Mouse (Mus musculus) left cerebral cortex, adult 18-20 months (tissue): ENCODE measurements around the gene Cpne5. TPM values are rescaled to one million over a fixed set of nuclear protein-coding genes. Genes with fewer than 3 reads are reported as not detected.

Experiments used
- DNase-seq, 2 experiments: peaks; one replicate each; pipeline ENCODE4 v3.0.0; 2021 to 2022; ENCODE audit warnings: low spot score in 2 of 2, mixed read lengths in 1 of 2
- total RNA-seq, 2 experiments: library from RNA; stranded (reverse); gene quantifications; 2 replicates each; pipeline ENCODE4 v1.2.3; 2021

Gene Cpne5
- total RNA-seq, 2 experiments from 2014 or later, result 161 to 173 TPM

- no peak for DNase-seq
Observed at GRCm38 (mm10) chr17:29172062-29172461, 65.9 kb downstream of the Cpne5 start.

- DNase-seq, result peak; percentile 78 to 86
Observed at GRCm38 (mm10) chr17:29171001-29171772, 66.8 kb downstream of the Cpne5 start.

GRCm38 (mm10) chr17:29170431-29171000, 67.5 kb downstream of the Cpne5 start:
- no peak for DNase-seq

- no peak for DNase-seq
Observed at GRCm38 (mm10) chr17:29168996-29169601, 68.9 kb downstream of the Cpne5 start.

- DNase-seq, result no peak
Observed at GRCm38 (mm10) chr17:29168438-29168837, 69.5 kb downstream of the Cpne5 start.

GRCm38 (mm10) chr17:29167371-29167770, 70.6 kb downstream of the Cpne5 start:
- DNase-seq, result no peak

- no peak for DNase-seq
Observed at GRCm38 (mm10) chr17:29165967-29166578, 71.9 kb downstream of the Cpne5 start.

GRCm38 (mm10) chr17:29165452-29165851, 72.5 kb downstream of the Cpne5 start:
- no peak for DNase-seq

GRCm38 (mm10) chr17:29164469-29165111, 73.4 kb downstream of the Cpne5 start:
- no peak for DNase-seq

GRCm38 (mm10) chr17:29162334-29162733, 75.6 kb downstream of the Cpne5 start:
- no peak for DNase-seq

GRCm38 (mm10) chr17:29159743-29160455, 78.1 kb downstream of the Cpne5 start:
- DNase-seq, result no peak

GRCm38 (mm10) chr17:29159320-29159719, 78.6 kb downstream of the Cpne5 start:
- DNase-seq, result no peak

GRCm38 (mm10) chr17:29158899-29159298, 79.1 kb downstream of the Cpne5 start:
- DNase-seq, result no peak

- no peak for DNase-seq
Observed at GRCm38 (mm10) chr17:29156866-29157265, 81.1 kb downstream of the Cpne5 start.

GRCm38 (mm10) chr17:29156396-29156795, 81.6 kb downstream of the Cpne5 start:
- no peak for DNase-seq

GRCm38 (mm10) chr17:29155355-29156135, 82.4 kb downstream of the Cpne5 start:
- DNase-seq, result peak; percentile 60 to 66

GRCm38 (mm10) chr17:29154247-29154646, 83.7 kb downstream of the Cpne5 start:
- DNase-seq, result no peak

- no peak for DNase-seq
Observed at GRCm38 (mm10) chr17:29152547-29152946, 85.4 kb downstream of the Cpne5 start.

- DNase-seq, result no peak
Observed at GRCm38 (mm10) chr17:29149766-29150165, 88.2 kb downstream of the Cpne5 start.

- DNase-seq, result no peak
Observed at GRCm38 (mm10) chr17:29147773-29148172, 90.2 kb downstream of the Cpne5 start.
